Mouse (Mus musculus): ENCODE data around the gene Wdr34.

- TF ChIP-seq CTCF (IDR thresholded peaks at IDR 0.05; ENCODE audit: extremely low read depth, insufficient read length, insufficient replicate concordance, low read depth, low read length) = no peak
- no peak for TF ChIP-seq POLR2A (IDR thresholded peaks at IDR 0.05; ENCODE audit: low read depth, low read length)
Observed at GRCm38 (mm10) chr2:30064298-30064697, 15.6 kb upstream of the Wdr34 start.

All from small intestine, adult 2 months (tissue).